Mouse (Mus musculus): ENCODE data around the gene Grm1. TPM values are rescaled to one million over a fixed set of nuclear protein-coding genes. Genes with fewer than 3 reads are reported as not detected.

Grm1 gene
- polyA plus RNA-seq, 1 experiment, result not detected

- Histone ChIP-seq H3K4me1 (ENCODE audit: control insufficient read depth, insufficient read depth, insufficient read length, low read length) (no peaks in the 10 kb centered on the region), H3K36me3 (ENCODE audit: control insufficient read depth, insufficient read depth, low read length) (no peaks in the 10 kb centered on the region), H3K27me3 (ENCODE audit: control insufficient read depth, insufficient read depth, low read length) (no peaks in the 10 kb centered on the region), H3K4me3 (ENCODE audit: low read depth, low read length) (no peak overlapping the region), H3K27ac (ENCODE audit: insufficient read depth, low read depth, low read length) (no peak overlapping the region)
- TF ChIP-seq POLR2A (IDR thresholded peaks at IDR 0.05; ENCODE audit: low read depth, low read length) (no peak), CTCF (IDR thresholded peaks at IDR 0.05; ENCODE audit: extremely low read depth, insufficient read length, insufficient replicate concordance, low read depth, low read length) (no peak)
- WGBS, result 64% methylated on average over 2 of the region's 2 CpGs
These were observed 321.4 kb downstream of the Grm1 start for GRCm38 (mm10) chr10:10760801-10761200.

- TF ChIP-seq CTCF (IDR thresholded peaks at IDR 0.05; ENCODE audit: extremely low read depth, insufficient read length, insufficient replicate concordance, low read depth, low read length), result no peak
- no peak for TF ChIP-seq POLR2A (IDR thresholded peaks at IDR 0.05; ENCODE audit: low read depth, low read length)
- Histone ChIP-seq H3K36me3 (ENCODE audit: control insufficient read depth, insufficient read depth, low read length) (no peaks in the 10 kb centered on the region), H3K27ac (ENCODE audit: insufficient read depth, low read depth, low read length) (no peak overlapping the region), H3K4me1 (ENCODE audit: control insufficient read depth, insufficient read depth, insufficient read length, low read length) (no peaks in the 10 kb centered on the region), H3K4me3 (ENCODE audit: low read depth, low read length) (no peak overlapping the region), H3K27me3 (ENCODE audit: control insufficient read depth, insufficient read depth, low read length) (no peaks in the 10 kb centered on the region)
- WGBS, result 84% methylated on average over 1 of the region's 1 CpGs
These were observed 331.1 kb downstream of the Grm1 start for GRCm38 (mm10) chr10:10751033-10751432.

GRCm38 (mm10) chr10:10744097-10744496 is 338.1 kb downstream of the Grm1 start:
- H3K4me3 ChIP-seq (ENCODE audit: low read depth, low read length), result no peak overlapping the region
- TF ChIP-seq POLR2A (IDR thresholded peaks at IDR 0.05; ENCODE audit: low read depth, low read length), result no peak
- no peak for TF ChIP-seq CTCF (IDR thresholded peaks at IDR 0.05; ENCODE audit: extremely low read depth, insufficient read length, insufficient replicate concordance, low read depth, low read length)
- WGBS, result 28% methylated on average over 1 of the region's 1 CpGs
- H3K4me1 ChIP-seq (ENCODE audit: control insufficient read depth, insufficient read depth, insufficient read length, low read length), result no peaks in the 10 kb centered on the region
- no peaks in the 10 kb centered on the region for H3K27me3 ChIP-seq (ENCODE audit: control insufficient read depth, insufficient read depth, low read length)
- no peaks in the 10 kb centered on the region for H3K36me3 ChIP-seq (ENCODE audit: control insufficient read depth, insufficient read depth, low read length)
- H3K27ac ChIP-seq (ENCODE audit: insufficient read depth, low read depth, low read length), result no peak overlapping the region

- no peaks in the 10 kb centered on the region for H3K36me3 ChIP-seq (ENCODE audit: control insufficient read depth, insufficient read depth, low read length)
- H3K4me1 ChIP-seq (ENCODE audit: control insufficient read depth, insufficient read depth, insufficient read length, low read length), result no peaks in the 10 kb centered on the region
- H3K27ac ChIP-seq (ENCODE audit: insufficient read depth, low read depth, low read length), result no peak overlapping the region
- no peak overlapping the region for H3K4me3 ChIP-seq (ENCODE audit: low read depth, low read length)
- 88% methylated on average over 2 of the region's 2 CpGs for WGBS
- no peak for TF ChIP-seq CTCF (IDR thresholded peaks at IDR 0.05; ENCODE audit: extremely low read depth, insufficient read length, insufficient replicate concordance, low read depth, low read length)
- no peak for TF ChIP-seq POLR2A (IDR thresholded peaks at IDR 0.05; ENCODE audit: low read depth, low read length)
- H3K27me3 ChIP-seq (ENCODE audit: control insufficient read depth, insufficient read depth, low read length), result no peaks in the 10 kb centered on the region
These were observed 340.0 kb downstream of the Grm1 start for GRCm38 (mm10) chr10:10742172-10742571.

- Histone ChIP-seq H3K4me1 (ENCODE audit: control insufficient read depth, insufficient read depth, insufficient read length, low read length) (no peaks in the 10 kb centered on the region), H3K4me3 (ENCODE audit: low read depth, low read length) (no peak overlapping the region), H3K36me3 (ENCODE audit: control insufficient read depth, insufficient read depth, low read length) (no peaks in the 10 kb centered on the region), H3K27ac (ENCODE audit: insufficient read depth, low read depth, low read length) (no peak overlapping the region), H3K27me3 (ENCODE audit: control insufficient read depth, insufficient read depth, low read length) (no peaks in the 10 kb centered on the region)
- 92% methylated on average over 5 of the region's 5 CpGs for WGBS
- no peak for TF ChIP-seq POLR2A (IDR thresholded peaks at IDR 0.05; ENCODE audit: low read depth, low read length)
- no peak for TF ChIP-seq CTCF (IDR thresholded peaks at IDR 0.05; ENCODE audit: extremely low read depth, insufficient read length, insufficient replicate concordance, low read depth, low read length)
These were observed 340.8 kb downstream of the Grm1 start for GRCm38 (mm10) chr10:10741314-10741713.

- Histone ChIP-seq H3K36me3 (ENCODE audit: control insufficient read depth, insufficient read depth, low read length) (no peaks in the 10 kb centered on the region), H3K27ac (ENCODE audit: insufficient read depth, low read depth, low read length) (no peak overlapping the region), H3K27me3 (ENCODE audit: control insufficient read depth, insufficient read depth, low read length) (no peaks in the 10 kb centered on the region), H3K4me1 (ENCODE audit: control insufficient read depth, insufficient read depth, insufficient read length, low read length) (no peaks in the 10 kb centered on the region), H3K4me3 (ENCODE audit: low read depth, low read length) (no peak overlapping the region)
- TF ChIP-seq CTCF (IDR thresholded peaks at IDR 0.05; ENCODE audit: extremely low read depth, insufficient read length, insufficient replicate concordance, low read depth, low read length) (no peak), POLR2A (IDR thresholded peaks at IDR 0.05; ENCODE audit: low read depth, low read length) (no peak)
- 62% methylated on average over 3 of the region's 3 CpGs for WGBS
These were observed 341.4 kb downstream of the Grm1 start for GRCm38 (mm10) chr10:10740729-10741128.

- Histone ChIP-seq H3K27ac (ENCODE audit: insufficient read depth, low read depth, low read length) (no peak overlapping the region), H3K4me1 (ENCODE audit: control insufficient read depth, insufficient read depth, insufficient read length, low read length) (no peaks in the 10 kb centered on the region), H3K36me3 (ENCODE audit: control insufficient read depth, insufficient read depth, low read length) (no peaks in the 10 kb centered on the region), H3K27me3 (ENCODE audit: control insufficient read depth, insufficient read depth, low read length) (no peaks in the 10 kb centered on the region), H3K4me3 (ENCODE audit: low read depth, low read length) (no peak overlapping the region)
- 48% methylated on average over 1 of the region's 1 CpGs for WGBS
- TF ChIP-seq POLR2A (IDR thresholded peaks at IDR 0.05; ENCODE audit: low read depth, low read length) (no peak), CTCF (IDR thresholded peaks at IDR 0.05; ENCODE audit: extremely low read depth, insufficient read length, insufficient replicate concordance, low read depth, low read length) (no peak)
These were observed 345.0 kb downstream of the Grm1 start for GRCm38 (mm10) chr10:10737041-10737681.
